Mouse (Mus musculus) kidney, embryonic 16.5 days (tissue): ENCODE results near the gene Nacc1. TPM values are rescaled to one million over a fixed set of nuclear protein-coding genes. Genes with fewer than 3 reads are reported as not detected.

Experiments used
- ATAC-seq: fragments of 200-750 bp; cut with Nextera tagmentation; 2 replicates; pipeline ENCODE4 v1.8.0; 2017; ENCODE audit warnings: moderate TSS enrichment; ENCODE audit not compliant: low FRiP score, low TSS enrichment
- H3K27ac ChIP-seq: fragments of 300-500 bp; sonication (generic); 2 replicates; pipeline ENCODE4 v1.5.1; 2014; ENCODE audit warnings: low read length
- H3K27me3 ChIP-seq: fragments of 300-500 bp; sonication (generic); 2 replicates; pipeline ENCODE4 v1.6.1; 2014; ENCODE audit warnings: low read length, control low read depth, mixed read lengths; ENCODE audit not compliant: insufficient read depth
- H3K36me3 ChIP-seq: fragments of 300-500 bp; sonication (generic); 2 replicates; pipeline ENCODE4 v1.6.1; 2014; ENCODE audit warnings: low read length, control low read depth, mixed read lengths; ENCODE audit not compliant: insufficient read depth
- H3K4me1 ChIP-seq: fragments of 300-500 bp; sonication (generic); 2 replicates; pipeline ENCODE4 v1.6.1; 2014; ENCODE audit warnings: low read length, control low read depth, mixed read lengths; ENCODE audit not compliant: insufficient read depth
- H3K4me2 ChIP-seq: fragments of 300-500 bp; sonication (generic); replicated peaks from 2 replicates; pipeline ENCODE4 v1.6.1; 2014; ENCODE audit warnings: low read depth, low read length
- H3K4me3 ChIP-seq: fragments of 300-500 bp; sonication (generic); 2 replicates; pipeline ENCODE4 v1.5.1; 2014; ENCODE audit warnings: mild to moderate bottlenecking, low read length
- H3K9ac ChIP-seq: fragments of 300-500 bp; sonication (generic); replicated peaks from 2 replicates; pipeline ENCODE4 v1.6.1; 2014; ENCODE audit warnings: low read length
- H3K9me3 ChIP-seq: fragments of 300-500 bp; sonication (generic); 2 replicates; pipeline ENCODE4 v1.6.1; 2016; ENCODE audit warnings: low read length, control low read depth
- WGBS: fragments of 180-500 bp; shearing (Covaris S2); extraction: QIAGEN DNeasy Blood & Tissue Kit; methylation state at CpG from one replicate; pipeline ENCODE4 v1.1.7; 2014; 5-methylcytosine and 5-hydroxymethylcytosine counted together
- polyA plus RNA-seq: library from polyadenylated mRNA; unstranded; fragments of >200 nt; fragmentation: Nextera tagmentation; extraction: Ambion mirVana; gene quantifications from 2 replicates; pipeline ENCODE4 v1.2.1, GENCODE M21; 2015

Nacc1 gene
- polyA plus RNA-seq, 1 experiment from 2014 or later: 22.5 TPM

GRCm38 (mm10) chr8:84638555-84639161, 49.0 kb downstream of the Nacc1 start:
- under 1% methylated on average over 45 of the region's 52 CpGs for WGBS
- H3K36me3 ChIP-seq: no peaks in the 10 kb centered on the region
- peak; percentile 50 for ATAC-seq

GRCm38 (mm10) chr8:84637946-84638554, 49.6 kb downstream of the Nacc1 start:
- Histone ChIP-seq H3K9ac (peak overlapping the region; percentile 84), H3K27me3 (no peaks in the 10 kb centered on the region), H3K4me2 (peak overlapping the region; percentile 90), H3K27ac (peak overlapping the region; percentile 89), H3K9me3 (no peaks in the 10 kb centered on the region), H3K4me1 (peaks cover 26% of the 10 kb centered on the region), H3K4me3 (peak overlapping the region; percentile 61), H3K36me3 (no peaks in the 10 kb centered on the region)
- ATAC-seq: no peak
- WGBS: 27% methylated on average over 8 of the region's 8 CpGs

More at GRCm38 (mm10) chr8:84638555-84639161, 49.0 kb downstream of the Nacc1 start:
- Histone ChIP-seq H3K27ac (peak overlapping the region; percentile 89), H3K9me3 (no peaks in the 10 kb centered on the region), H3K27me3 (no peaks in the 10 kb centered on the region), H3K4me3 (peak overlapping the region; percentile 61), H3K4me1 (peaks cover 26% of the 10 kb centered on the region), H3K4me2 (peak overlapping the region; percentile 90), H3K9ac (peak overlapping the region; percentile 84)

- no peaks in the 10 kb centered on the region for H3K36me3 ChIP-seq
- ATAC-seq: peak; percentile 11
- no peaks in the 10 kb centered on the region for H3K9me3 ChIP-seq
- no peaks in the 10 kb centered on the region for H3K27me3 ChIP-seq
- peak overlapping the region; percentile 49; the same call in 1 of the 2 replicates for H3K27ac ChIP-seq
- WGBS: 74% methylated on average over 17 of the region's 17 CpGs
- peaks cover 26% of the 10 kb centered on the region for H3K4me1 ChIP-seq
- no peak overlapping the region for H3K4me2 ChIP-seq
- no peak overlapping the region for H3K4me3 ChIP-seq
- H3K9ac ChIP-seq: no peak overlapping the region
Measured at GRCm38 (mm10) chr8:84636051-84636691, 51.5 kb downstream of the Nacc1 start.

DNA sequence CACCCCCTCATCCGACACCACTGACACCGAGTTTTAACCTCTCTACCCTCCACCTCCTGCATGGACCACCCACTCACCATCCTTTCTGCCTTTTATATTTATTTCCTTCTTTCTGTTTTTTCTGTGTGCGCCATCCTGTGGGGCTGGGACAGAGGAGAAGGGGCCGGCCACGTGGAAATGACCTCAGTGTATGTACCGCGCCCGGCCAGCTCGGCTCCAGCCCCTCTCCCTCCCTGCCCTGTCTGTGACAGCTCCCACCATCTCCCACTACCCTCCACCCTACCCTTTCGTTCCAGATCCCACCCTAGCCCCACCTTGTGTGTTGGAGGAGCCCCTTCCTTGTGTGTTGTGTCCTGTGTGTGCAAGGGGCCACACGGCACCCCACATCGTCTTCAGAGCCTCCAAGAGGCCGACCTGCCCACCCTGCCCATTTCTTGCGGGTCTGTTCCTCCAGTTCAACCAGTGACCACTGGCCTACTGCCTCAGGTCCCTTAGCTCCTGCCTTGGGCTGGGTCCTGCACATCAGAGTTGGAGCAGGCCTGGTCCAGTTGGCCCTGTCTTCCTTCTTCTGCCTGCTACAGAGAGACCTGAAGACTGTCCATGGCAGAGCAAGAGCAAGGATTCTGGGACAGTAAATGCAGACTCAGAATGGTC, 52.1 kb downstream of the Nacc1 start:
- 59% methylated on average over 14 of the region's 14 CpGs for WGBS
- ATAC-seq: no peak
- peak overlapping the region; percentile 40; the same call in 1 of the 2 replicates for H3K27ac ChIP-seq
- H3K27me3 ChIP-seq: no peaks in the 10 kb centered on the region
- no peak overlapping the region for H3K4me2 ChIP-seq
- H3K9me3 ChIP-seq: no peaks in the 10 kb centered on the region
- H3K9ac ChIP-seq: no peak overlapping the region; the same call in 1 of the 2 replicates
- H3K36me3 ChIP-seq: no peaks in the 10 kb centered on the region
- H3K4me1 ChIP-seq: peaks cover 26% of the 10 kb centered on the region
- no peak overlapping the region for H3K4me3 ChIP-seq

DNA sequence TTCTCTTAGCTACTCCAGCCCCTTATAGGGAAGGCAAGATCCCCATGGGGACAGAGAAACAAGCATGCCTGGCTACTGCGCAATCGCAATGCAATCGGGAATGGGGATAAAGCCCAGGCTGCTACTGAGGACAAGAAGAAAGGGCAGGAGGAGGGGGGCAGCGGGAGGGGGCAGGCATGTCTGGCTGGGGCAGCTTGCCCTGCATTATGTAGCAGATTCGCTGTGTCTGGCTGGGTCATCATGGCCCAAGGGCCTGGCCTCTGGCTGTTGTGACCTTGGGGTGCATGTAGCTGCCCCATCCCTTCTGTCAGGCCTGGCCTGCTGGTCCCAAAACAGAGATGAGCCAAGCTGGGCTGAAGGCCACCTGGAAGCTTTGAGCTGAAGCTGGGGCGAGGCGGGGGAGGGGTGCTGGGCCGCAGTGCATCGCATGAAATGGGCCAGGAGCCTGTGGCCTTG, 52.8 kb downstream of the Nacc1 start:
- Histone ChIP-seq H3K4me3 (no peak overlapping the region), H3K9ac (no peak overlapping the region; the same call in 1 of the 2 replicates), H3K36me3 (no peaks in the 10 kb centered on the region), H3K4me2 (no peak overlapping the region), H3K27ac (no peak overlapping the region), H3K9me3 (no peaks in the 10 kb centered on the region), H3K27me3 (no peaks in the 10 kb centered on the region), H3K4me1 (peaks cover 26% of the 10 kb centered on the region)
- 53% methylated on average over 9 of the region's 9 CpGs for WGBS
- no peak for ATAC-seq

DNA sequence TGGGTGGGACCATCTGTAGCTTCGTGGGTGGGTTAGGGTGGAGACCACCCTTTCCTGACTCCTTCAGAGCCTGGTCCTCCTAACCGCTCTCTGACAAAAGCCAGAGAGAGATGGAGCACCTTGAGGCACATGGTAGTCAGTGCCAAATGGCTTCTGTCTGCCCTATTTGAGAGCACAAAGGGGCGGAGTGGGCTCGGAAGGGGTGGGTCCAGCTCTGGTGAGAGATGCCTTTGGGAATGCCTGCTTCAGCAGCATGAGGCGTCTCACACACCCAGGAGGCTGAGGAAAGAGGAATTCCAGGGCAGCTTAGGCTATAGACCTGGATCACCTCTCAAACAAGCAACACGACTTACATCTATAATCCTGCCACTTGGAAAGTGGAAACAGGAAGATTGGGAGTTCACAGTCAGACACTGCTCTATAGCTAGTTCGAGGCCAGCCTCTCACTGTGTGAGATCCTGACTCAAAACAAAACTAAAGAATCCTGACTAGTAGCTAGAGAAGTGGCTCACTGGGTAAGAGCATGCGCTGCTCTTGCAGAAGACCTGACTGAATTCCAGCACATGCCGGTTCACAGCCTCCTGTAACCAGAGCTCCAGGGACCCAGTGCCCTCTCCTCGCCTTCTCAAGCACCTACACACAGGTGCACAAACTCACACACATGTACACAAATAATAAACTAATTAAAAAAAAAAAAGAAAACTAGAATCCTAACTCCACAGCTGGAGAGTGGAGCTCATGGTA, 53.6 kb downstream of the Nacc1 start:
- Histone ChIP-seq H3K4me1 (peaks cover 26% of the 10 kb centered on the region), H3K9me3 (no peaks in the 10 kb centered on the region), H3K4me2 (no peak overlapping the region), H3K27me3 (no peaks in the 10 kb centered on the region), H3K27ac (no peak overlapping the region), H3K9ac (no peak overlapping the region), H3K4me3 (no peak overlapping the region), H3K36me3 (no peaks in the 10 kb centered on the region)
- no peak for ATAC-seq
- 39% methylated on average over 10 of the region's 10 CpGs for WGBS

DNA sequence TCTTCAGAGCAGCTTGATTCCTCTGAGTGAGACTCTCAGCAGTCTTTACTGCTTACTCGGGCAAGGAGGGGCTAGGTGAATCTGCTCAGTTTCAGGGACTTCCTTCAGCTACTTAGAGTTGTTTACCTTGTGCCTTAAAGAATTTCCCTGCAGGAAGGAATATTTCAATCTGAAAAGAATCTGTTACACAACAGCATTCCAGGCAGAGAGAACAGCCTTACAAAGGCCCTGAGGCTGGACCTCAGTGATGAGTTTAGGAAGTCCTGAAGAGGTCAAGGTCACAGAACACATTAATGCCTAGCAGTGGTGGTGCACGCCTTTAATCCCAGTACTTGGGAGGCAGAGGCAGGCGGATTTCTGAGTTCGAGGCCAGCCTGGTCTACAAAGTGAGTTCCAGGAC, 55.8 kb downstream of the Nacc1 start:
- H3K4me1 ChIP-seq: peaks cover 16% of the 10 kb centered on the region
- no peaks in the 10 kb centered on the region for H3K36me3 ChIP-seq
- no peaks in the 10 kb centered on the region for H3K27me3 ChIP-seq
- H3K4me3 ChIP-seq: no peak overlapping the region
- 90% methylated on average over 4 of the region's 4 CpGs for WGBS
- ATAC-seq: no peak
- H3K4me2 ChIP-seq: no peak overlapping the region
- H3K9me3 ChIP-seq: no peaks in the 10 kb centered on the region
- no peak overlapping the region for H3K9ac ChIP-seq
- no peak overlapping the region for H3K27ac ChIP-seq

DNA sequence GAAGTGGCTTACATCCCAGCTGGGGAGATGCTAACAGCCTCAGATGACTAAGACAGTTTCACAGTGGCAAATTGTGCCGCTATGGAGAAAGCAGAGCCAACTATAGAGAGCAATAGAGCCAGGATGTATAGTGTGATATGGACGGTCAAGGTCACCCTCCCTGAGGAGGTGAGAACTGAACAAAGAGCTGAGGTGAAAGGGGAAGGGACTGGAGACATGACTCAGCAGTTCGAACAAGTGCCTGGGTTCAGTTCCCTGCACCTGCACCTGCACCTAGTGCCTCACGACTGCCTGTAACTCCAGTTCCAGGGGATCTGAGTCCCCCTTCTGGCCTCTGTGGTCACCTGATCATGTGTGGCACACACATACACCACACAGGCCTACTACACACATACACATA, 57.5 kb downstream of the Nacc1 start:
- Histone ChIP-seq H3K4me3 (no peak overlapping the region), H3K9me3 (no peaks in the 10 kb centered on the region), H3K27me3 (no peaks in the 10 kb centered on the region), H3K4me1 (0 out of 2 replicates have a peak, but pooled peaks cover 4% of the 10 kb centered on the region), H3K4me2 (no peak overlapping the region), H3K9ac (no peak overlapping the region), H3K27ac (no peak overlapping the region), H3K36me3 (no peaks in the 10 kb centered on the region)
- no peak for ATAC-seq
- WGBS: 77% methylated on average over 4 of the region's 4 CpGs

GRCm38 (mm10) chr8:84629586-84629985, 58.1 kb downstream of the Nacc1 start:
- ATAC-seq: no peak
- no peaks in the 10 kb centered on the region for H3K36me3 ChIP-seq
- 66% methylated on average over 10 of the region's 11 CpGs for WGBS
- no peaks in the 10 kb centered on the region for H3K27me3 ChIP-seq
- H3K9me3 ChIP-seq: no peaks in the 10 kb centered on the region
- no peak overlapping the region for H3K4me2 ChIP-seq
- H3K4me3 ChIP-seq: no peak overlapping the region
- H3K9ac ChIP-seq: no peak overlapping the region
- H3K27ac ChIP-seq: no peak overlapping the region
- H3K4me1 ChIP-seq: no peaks in the 10 kb centered on the region
